Mouse (Mus musculus) cerebellum, postnatal 4 days (tissue): ENCODE results near the gene Clcf1.

Experiments
- DNase-seq, 2 experiments: peaks; one replicate each; pipeline ENCODE4 v3.0.0; 2022; ENCODE audit warnings: low spot score in 2 of 2, mixed read lengths in 1 of 2

The Clcf1 gene

GRCm38 (mm10) chr19:4192251-4192985, 21.6 kb upstream of the Clcf1 start:
- DNase-seq, result no peak

- no peak for DNase-seq
These were observed 20.9 kb upstream of the Clcf1 start for GRCm38 (mm10) chr19:4193129-4193528.

GRCm38 (mm10) chr19:4194021-4194724, 19.9 kb upstream of the Clcf1 start:
- DNase-seq, result no peak

- peak in 1 of 2 experiments; percentile 89 for DNase-seq
These were observed 19.0 kb upstream of the Clcf1 start for GRCm38 (mm10) chr19:4194776-4195650.

- no peak for DNase-seq
These were observed 18.0 kb upstream of the Clcf1 start for GRCm38 (mm10) chr19:4196048-4196447.

- no peak for DNase-seq
These were observed 17.5 kb upstream of the Clcf1 start for GRCm38 (mm10) chr19:4196548-4196947.

GRCm38 (mm10) chr19:4197180-4197579, 16.9 kb upstream of the Clcf1 start:
- no peak for DNase-seq

- DNase-seq, result peak; percentile 79 to 93
These were observed 12.6 kb upstream of the Clcf1 start, which contains the start of gene Rad9a for GRCm38 (mm10) chr19:4201291-4201909. Rad9a (minus strand) TSS chr19:4201662.

GRCm38 (mm10) chr19:4202149-4202548, 11.9 kb upstream of the Clcf1 start:
- DNase-seq, result no peak

GRCm38 (mm10) chr19:4203148-4203547, 10.9 kb upstream of the Clcf1 start:
- no peak for DNase-seq

GRCm38 (mm10) chr19:4203604-4204326, 10.3 kb upstream of the Clcf1 start:
- DNase-seq, result no peak

GRCm38 (mm10) chr19:4204889-4205288, 9.1 kb upstream of the Clcf1 start:
- no peak for DNase-seq

- peak in 1 of 2 experiments; percentile 57 for DNase-seq
These were observed 7.1 kb upstream of the Clcf1 start for GRCm38 (mm10) chr19:4206971-4207370.

GRCm38 (mm10) chr19:4208563-4208962, 5.5 kb upstream of the Clcf1 start:
- DNase-seq, result no peak

GRCm38 (mm10) chr19:4211891-4212588, 2.0 kb upstream of the Clcf1 start:
- DNase-seq, result no peak

- DNase-seq, result no peak
These were observed 489 bp upstream of the Clcf1 start for GRCm38 (mm10) chr19:4213524-4213974.

- no peak for DNase-seq
These were observed 873 bp downstream of the Clcf1 start for GRCm38 (mm10) chr19:4214771-4215450.

GRCm38 (mm10) chr19:4215451-4215840, 1.4 kb downstream of the Clcf1 start:
- no peak for DNase-seq

GRCm38 (mm10) chr19:4216041-4216685, 2.1 kb downstream of the Clcf1 start:
- DNase-seq, result peak in 1 of 2 experiments; percentile 35
